Mouse (Mus musculus) thymus, postnatal 36 days (tissue): ENCODE data around the gene Pvalb.

Experiments
- DNase-seq, 2 experiments: peaks; one replicate each; pipeline ENCODE4 v3.0.0; 2022; ENCODE audit warnings: mixed read lengths in 2 of 2

The Pvalb gene

DNA sequence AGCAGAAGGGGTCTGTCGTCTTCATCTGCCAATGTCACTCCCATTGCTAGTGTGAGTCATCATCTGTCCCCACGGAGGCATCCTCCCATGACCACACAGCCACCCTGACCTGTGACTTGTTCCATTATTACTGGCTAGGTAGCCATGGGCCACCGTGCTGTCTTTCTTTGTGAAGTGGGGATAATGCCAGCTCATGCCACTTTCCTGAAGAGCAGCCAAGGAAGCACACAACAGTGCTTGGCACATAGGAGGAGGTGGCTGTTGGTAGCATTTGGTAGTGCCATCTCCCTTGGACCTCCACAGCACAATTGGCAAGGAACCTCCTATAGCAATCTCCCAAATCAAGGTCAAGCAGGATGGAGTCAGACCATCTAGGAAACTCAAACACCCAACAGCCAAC, 11.9 kb downstream of the Pvalb start:
- no peak for DNase-seq

DNA sequence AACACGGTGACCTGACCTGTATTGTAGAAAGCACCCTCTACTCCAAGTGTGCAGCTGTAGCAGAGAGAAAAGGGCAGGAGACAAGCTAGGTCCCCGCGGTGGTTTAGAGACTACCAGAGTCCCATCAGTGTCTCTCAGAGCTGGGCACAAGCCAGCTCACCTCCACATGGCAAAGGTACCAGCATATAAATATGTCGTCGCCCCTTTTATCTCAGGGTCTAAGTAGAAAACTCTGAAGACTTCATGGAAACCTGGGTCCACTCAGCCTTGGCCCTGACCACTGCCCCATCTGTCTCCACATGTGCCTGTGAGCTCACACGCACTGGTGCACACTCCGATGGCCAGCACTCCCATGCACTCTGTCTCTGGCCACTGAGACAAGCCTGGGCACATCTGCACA, 16.6 kb downstream of the Pvalb start:
- DNase-seq = no peak

DNA sequence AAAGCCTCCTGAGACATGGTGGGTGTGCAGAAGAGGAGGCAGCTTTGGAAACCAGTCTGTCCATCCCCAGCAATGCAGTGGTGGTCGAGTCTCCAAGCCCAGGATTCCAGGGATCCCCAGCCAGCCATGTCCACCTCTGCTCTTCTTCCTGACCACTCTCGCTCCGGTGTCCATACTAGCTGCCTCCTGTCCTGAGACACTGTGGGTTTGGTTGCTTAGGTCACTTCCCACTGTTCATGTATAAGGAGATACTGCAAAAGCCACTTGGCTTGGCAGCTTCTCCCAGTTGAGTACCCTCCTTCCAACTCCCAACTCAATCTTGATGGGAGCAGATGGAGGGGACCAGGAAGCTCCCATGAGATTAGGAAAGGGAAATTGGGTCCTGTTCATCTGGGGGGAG, 17.7 kb downstream of the Pvalb start:
- DNase-seq = no peak

DNA sequence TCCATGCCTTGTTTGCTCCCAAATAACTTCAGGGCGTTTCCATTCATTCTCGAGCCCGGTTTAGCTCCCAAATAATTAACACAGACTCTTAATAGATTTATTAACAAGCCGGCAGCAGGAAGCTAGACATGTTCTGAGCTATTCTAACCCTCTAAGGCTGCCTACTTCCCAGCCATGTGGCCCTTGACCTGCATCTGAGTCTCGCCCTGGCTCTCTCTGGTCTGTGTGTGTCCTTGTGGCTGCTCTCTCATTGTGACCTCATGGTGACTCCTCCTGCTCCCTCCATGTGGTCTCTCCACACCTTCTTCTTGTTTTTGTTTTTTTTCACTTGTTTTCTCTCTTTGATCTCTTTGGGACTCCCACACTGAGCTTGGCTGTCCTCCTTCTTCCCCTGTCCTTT, 19.3 kb downstream of the Pvalb start:
- DNase-seq = no peak

DNA sequence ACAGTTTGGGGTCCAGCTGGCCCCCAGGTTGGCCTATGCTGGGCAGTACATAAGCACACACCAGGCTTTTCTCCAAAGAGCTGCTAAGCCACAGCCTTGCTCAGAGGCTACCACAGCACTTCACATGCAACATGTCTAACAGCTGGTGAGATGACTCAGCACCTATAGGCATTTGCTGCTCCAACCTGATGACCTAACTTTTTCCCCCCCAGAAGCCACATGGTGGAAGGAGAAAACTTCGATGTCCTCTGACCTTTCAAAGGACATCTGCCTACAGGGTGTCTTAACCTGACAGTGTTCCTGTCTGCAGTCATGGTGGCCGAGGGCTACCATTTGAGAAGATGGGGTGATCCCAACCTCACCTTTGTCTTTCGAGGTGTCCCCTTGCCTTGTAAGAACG, 20.6 kb downstream of the Pvalb start:
- DNase-seq = no peak

DNA sequence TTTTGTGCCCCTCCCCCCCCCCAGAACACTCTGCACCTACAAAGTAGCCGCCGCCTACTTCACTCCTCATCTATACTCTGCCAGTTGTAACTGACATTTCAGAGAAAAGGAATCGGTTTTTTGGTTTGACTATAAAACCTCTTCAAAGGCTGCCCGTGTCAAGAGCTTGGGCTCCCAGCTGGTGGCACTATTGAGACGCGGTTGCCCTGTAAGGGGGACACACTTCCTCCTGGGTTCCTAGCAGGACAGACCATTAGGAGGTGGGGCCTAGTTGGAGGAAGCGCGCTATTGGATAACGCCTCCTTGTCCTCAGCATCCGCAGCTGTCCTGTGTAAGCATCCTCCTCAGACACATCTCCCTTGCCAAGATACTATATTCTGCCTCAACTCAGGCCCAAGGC, 21.3 kb downstream of the Pvalb start:
- peak; percentile 44 to 62 for DNase-seq

DNA sequence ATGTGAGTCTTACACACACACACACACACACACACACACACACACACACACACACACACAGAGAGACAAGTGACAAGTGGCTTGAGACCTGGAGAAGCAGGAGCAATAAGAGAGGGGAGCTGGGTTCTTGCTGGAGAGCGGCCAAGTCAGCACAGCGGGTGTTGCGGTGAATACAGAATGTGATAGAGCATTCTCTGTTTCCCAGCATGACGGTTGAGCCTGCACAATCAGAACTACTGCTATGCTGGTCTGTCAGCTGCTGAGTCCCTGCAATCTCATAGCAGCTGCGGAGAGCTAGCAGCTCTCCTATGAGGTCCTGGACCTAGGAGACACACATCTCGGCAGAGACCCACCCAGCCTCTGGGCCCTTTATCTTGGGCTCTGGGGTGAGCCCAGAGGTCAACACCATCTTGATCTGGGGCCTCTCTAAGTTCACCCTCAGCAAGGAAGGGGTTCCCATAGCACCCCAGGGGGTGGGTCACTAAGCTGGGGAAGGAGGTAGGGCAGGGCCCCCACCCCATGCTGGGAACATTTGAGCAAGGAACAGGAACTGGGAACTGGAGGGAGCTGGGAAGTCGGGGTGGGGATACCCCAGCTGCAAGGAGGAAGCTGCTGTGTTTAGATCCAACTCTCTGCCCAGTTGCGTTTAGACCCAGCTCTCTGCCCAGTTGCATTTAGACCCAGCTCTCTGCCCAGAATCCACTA, 24.3 kb downstream of the Pvalb start:
- DNase-seq = no peak

DNA sequence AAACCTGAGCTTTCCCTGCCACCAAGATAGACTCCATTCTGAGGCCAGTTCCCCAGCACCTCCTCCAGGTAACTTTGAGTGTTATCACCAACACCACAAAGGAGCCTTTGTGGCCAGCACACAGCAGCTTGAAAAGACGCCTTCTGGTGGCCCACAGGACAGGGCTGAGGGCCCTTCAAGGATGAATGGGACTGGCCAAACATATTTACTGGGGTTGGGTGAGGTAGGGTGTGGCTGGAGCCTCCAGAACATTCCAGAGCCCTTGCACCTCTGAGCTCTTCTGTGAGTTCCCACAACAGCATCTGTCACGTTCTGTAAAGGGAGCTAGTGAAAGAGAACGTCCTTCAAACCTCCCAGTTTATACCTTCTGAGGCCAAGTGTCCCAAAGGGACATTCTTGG, 26.4 kb downstream of the Pvalb start:
- DNase-seq = no peak

DNA sequence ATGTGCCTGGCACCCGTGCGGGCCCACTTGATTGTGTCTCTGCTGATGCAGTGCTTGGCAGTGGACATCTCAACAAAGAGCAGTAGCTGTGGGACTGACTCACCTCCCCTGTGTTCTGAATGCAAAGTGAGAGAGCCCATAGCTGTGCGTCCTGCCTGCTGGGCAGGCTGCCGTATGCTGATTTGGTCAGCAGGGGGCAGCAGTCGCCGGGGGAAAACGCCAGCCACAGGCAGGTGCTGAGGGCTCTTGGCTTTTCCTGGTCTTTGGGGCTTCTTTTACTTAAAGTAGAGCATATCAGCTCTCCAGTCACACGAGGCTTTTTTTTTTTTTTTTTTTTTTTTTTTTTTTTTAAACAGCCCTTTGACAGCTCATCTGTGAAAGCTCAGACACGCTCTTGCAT, 27.8 kb downstream of the Pvalb start:
- DNase-seq = peak; percentile 78 to 80

DNA sequence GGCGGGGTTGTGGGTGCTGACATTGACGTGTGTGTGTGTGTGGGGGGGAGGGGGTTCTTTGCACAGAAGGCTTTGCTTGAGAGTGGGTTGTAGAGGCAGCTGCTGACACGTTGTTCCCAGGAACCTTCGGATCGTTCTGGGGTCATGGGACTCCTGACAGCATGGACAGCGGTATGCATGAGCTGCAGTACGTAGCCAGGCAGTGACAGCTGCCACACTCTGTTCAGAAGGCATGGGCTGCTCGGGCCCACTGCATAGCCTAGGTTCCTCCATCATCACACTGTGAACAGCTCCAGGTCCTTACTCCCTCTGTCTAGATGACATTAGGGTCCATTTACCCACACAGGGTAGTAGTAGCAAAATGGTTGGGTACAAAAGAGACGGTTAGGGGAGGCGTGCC, 28.9 kb downstream of the Pvalb start:
- no peak for DNase-seq

DNA sequence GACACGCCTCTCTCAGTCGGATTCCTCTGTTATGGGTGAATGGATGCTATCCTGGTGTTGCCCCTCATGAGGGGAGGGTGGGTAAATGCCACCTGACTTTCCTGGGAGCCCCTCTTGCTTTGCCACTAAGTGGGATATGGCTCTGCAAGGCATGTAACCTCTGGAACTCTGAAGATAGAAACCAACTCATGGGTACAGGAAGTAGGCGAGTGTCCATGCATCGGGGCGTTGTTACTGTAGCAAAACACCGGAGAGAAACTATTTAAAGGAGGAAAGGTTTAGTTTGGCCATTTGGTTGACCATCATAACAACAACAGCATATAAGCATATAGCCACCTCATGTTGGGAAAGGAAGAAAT, 31.3 kb downstream of the Pvalb start:
- DNase-seq = no peak

DNA sequence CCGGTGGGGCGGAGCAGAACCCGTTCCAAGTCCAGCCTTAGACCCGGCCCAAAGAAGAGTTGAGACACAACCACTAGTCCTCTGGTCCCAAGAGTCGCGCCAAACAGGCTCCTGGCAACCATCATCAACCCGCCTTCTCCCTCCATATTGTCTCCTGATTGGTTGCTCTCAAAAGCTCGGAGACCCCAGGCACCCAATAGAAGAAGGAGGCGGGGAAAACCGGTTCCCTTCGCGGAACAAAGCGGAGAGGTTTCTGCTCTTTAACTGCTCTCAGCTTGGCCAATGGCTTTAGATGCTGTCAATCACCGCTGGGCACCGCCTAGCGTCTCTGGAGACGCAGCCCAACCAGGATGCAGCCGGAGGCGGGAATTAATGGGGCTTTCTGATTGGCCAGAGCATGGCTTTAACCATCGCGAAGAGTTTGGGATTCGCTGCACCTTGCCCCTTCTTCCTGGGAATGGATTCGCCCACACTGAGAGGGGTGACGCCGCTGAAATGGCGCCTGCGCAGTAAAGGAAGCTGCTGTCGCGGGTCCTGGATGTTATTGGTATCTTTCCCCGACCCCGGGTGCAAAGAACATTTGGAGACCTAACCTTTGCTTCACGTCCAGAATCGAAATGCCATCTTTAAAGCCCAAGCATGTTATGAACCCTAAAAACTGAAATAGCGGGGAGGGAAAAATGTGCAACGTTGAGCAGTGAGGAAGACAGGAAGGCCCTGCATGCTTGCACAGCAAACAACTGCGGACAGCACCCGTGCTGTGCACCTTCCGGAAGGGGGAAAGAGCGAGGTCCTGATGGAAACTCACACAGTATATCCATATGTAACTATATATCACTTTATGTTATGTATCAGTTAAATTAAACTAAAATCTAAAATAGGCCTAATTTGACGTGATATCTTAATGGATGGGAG, 32.0 kb downstream of the Pvalb start, which contains the start of gene Ift27:
Gene Ift27 (minus strand): TSS at position 136 of the 915 bp plus-strand sequence.
- DNase-seq = peak; percentile 94 to 99

DNA sequence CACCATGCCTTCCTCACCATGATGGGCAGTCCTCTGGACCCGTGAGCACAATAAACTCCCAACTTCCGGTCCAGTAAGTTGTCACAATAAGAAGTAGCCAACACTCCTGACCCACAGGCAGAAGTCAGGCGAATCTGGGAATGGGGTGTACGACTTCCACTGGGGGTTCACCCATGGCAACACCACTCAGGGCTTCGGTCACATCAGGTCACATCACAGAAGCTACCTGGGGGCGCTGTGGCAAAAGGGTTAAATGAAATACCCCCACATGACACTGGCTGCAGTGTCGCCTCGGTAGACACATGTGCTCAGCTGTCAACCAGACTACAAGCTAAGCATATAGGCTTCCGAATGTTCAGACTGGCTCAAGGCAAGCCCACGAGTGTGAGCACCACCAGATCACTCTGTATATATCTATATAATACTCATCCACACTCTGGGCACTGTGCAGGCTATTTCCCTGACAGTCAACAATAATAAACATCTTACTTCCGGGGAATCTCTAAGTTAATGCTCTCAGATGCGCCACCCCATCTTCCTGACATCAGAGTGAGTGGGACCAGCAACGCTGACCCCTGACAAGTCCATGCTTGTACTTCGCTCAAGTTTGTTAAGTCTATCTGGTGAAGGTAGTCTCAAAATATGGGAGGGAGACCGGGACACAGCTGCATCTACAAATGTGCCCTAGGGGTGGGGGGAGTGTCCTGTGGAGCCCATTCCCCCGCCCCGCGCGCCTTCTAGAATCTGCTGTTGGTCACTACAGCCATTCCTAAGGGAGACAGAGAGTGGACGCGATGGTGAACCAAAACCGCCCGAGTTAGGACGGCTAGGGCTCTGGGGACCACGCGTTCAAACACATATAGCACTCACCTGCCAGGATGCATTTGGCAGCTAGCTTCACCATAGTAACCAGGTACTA, 33.0 kb downstream of the Pvalb start:
- peak in 1 of 2 experiments; percentile 31 for DNase-seq

DNA sequence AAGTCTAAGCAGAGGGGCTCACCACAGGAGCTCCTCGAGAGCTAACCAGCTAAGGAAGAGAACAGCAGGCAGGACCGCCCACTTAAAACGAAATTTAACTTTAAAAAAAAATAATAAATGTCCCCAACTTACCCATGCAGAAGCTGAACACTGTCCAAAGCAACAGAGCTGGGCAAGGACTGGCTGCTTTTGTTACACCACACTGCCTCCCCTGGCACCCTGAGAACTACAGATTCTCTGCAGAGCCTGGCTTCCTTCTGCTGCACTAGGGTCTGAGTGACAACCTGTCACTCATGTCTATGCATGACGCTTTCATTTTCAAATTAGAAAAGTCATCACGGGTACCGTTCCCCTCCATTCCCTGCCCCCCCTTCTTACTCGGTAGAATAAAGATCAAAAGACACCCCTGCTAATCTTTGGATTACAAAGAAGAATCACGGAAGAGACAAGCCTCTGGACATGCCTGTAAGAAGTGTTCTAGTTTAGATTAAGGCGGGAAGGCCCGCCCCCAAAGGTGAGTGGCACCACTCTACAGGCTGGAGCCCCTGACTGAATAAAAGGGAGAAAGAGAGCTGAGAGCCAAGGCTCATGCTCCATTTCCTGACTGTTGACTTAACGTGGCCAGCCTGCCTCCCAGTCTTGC, 33.8 kb downstream of the Pvalb start:
- DNase-seq = peak; percentile 49 to 67

DNA sequence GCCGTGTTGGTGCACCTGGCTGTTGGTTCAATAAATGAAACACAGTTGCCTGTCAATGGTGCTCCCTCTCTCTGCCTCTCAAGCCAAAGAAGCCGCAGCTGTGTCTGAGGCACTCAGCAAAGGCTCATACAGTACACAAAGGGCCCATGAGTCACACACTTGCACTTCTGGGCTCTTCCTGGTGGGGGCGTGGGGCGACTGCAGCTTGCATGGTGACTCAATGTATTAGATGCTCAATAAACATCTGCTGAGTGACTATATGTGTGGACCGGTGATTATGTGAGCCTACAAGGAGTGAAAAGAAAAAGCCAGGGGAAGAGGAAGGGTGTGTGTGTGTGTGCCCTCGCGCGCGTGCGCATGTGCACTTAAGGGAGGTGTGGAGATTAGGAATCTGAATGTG, 34.5 kb downstream of the Pvalb start:
- peak; percentile 31 to 42 for DNase-seq

DNA sequence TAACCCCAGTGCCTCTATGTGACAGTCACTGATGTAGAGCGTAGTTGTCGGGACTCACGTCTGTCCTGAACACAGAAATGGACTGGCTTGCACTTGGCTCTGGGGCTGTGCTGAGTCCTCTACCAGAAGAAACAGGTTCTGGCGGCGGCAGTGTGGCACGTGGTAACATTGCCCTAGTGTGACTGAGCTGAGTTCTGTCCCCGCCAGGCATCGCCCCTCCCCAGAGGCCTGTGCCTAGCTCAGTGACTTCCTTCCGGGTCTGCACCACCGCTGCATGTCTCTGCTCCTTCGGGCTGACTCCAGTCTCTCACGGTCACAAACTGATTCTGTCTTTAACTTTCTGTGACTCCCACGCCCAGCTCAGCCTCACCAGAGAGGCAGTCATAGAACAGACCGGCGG, 35.5 kb downstream of the Pvalb start:
- peak; percentile 71 to 83 for DNase-seq

DNA sequence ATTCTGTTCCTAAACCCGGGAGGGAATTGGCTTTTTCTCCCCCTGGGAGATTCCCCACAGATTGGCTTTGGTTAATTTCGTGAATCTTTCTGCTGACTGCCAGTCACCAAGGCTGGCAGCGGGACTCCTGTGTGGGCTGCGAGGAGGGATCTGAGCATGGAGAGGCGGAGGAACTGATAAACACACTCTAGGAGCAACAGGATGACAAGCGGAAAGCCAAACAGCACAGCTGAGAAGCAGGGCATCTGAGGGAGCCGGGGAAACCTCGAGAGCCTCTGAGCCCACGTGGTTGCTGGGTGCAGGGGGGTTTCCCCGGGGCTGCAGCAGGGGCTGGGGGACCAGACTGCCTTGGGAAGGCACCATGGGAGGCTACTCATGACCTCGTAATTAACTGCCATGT, 36.6 kb downstream of the Pvalb start:
- DNase-seq = no peak

DNA sequence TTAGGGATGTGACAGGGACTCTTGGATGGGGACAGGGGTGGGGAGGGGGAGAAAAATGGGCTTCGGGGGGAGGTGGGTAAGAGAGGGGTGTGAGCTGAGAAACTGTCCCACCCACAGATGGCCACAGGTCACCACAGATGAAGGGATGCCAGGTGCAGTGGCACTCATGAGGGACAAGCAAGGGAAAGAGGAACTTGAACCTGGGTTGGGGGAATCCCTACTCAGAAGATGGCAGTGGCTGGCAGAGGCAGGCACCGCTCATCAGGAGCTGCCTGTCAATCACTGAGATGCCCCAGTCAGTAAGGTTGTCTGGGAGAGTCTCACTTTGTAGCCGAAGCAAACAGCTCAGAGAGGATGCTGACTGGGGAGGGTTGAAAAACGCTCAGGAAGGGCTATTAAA, 40.9 kb downstream of the Pvalb start:
- DNase-seq = no peak

DNA sequence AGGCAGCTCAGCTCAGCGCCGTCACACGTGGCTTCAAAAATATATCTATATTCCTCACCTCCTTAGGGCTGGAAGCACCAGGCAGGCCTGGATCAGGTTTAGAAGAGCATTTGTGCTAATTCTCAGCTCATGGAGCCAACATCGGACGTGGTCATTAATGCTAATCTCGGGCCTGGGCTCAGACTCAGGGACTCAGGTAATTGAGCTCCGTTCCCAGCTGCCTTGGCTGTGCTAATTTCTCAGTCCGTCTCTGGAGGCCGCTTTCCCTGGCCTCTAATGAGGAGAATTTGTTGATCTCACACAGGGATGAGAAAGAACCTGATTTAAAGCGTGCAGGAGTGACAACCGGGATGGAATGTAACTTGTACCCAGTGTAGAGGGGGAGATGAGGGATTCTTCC, 41.7 kb downstream of the Pvalb start:
- DNase-seq = no peak

DNA sequence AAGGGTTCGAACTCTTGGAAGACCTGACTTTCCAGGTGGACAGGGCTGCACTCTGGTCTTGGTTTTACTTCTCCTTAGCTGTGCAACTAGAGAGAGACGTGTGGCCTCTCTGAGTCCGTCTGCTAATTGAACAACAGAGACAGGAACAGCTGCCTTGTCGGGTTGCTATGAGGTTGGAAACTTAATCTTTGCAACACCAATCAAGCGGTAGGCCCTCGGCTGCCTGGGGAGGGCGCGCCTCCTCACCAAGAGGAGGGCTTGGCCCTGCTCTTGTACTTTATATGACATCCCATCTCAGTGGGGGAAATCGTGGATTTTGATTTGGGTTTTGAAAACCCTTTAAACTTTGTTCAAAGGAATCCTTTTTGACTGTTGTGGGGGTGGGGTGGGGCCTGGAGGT, 44.3 kb downstream of the Pvalb start:
- no peak for DNase-seq

DNA sequence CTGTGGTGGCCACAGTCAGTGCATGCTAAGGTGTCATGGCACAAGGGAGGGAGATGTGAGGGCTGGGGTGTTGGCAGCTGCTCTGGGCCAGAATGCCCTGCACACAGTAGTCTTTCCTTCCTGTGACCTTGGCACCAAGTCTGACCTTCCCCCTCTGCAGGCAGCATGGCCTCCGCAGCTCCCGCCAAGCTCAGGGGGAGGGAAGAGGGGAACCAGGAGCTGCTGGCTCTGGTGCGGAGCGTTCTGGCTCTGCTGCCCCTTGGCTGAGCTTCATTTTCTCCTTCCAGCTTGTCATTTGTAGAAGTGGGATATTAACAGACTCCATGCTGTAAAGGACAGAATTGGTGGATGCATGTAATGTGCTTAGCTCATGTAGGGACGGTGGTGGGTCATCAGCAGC, 47.9 kb downstream of the Pvalb start:
- no peak for DNase-seq

DNA sequence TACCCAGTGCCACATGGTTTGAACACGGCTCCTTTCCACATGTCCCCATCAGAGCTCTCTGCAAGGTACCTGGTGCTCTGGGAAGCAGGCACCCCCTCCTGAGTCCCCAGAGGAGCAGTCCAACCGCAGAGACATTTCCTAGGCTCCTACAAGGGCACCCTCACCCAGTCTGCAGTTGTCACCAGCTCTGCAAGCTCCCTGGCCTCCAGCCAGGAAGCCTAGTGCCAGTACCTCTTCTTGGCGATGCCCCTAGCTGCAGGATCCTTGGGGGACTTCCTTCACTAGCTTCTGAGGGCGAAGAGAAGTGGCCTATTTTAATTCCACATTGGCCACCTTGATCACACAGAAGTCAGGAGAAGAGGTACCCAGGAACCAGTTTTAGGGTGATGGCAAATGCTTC, 48.4 kb downstream of the Pvalb start:
- DNase-seq = no peak

DNA sequence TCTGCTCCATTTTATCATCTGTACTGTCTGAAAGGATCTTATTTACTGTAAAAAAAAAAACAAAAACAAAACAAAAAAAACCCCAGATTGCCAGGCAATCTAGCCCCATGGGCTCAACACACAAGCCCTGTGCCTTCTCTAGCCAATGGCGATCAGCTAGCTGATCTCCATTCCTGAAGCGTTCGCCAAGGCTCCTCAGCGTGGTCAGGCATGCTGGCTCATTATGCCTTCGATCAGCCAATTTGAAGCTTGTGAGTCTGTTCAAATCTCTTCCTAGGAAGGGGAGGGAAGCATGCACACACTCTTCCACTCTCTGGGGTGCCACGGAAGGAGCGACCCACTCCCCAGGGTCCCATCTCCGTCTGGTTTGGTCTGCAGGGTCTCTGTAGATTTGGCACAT, 48.9 kb downstream of the Pvalb start:
- no peak for DNase-seq
